Mouse (Mus musculus) MEL (cell line): ENCODE measurements around the gene Tarbp2. TPM values are rescaled to one million over a fixed set of nuclear protein-coding genes. Genes with fewer than 3 reads are reported as not detected.

Experiments used
- DNase-seq: peaks from one replicate; pipeline ENCODE4 v3.0.0; 2011; ENCODE audit warnings: low read depth, low spot score
- H3K27ac ChIP-seq: 2 replicates; pipeline ENCODE4 v1.5.1; 2012; ENCODE audit warnings: low read depth, mild to moderate bottlenecking, control low read depth, low read length, moderate library complexity; ENCODE audit not compliant: control insufficient read depth
- H3K27me3 ChIP-seq, 2 experiments: fragments of 150-350 bp in 1 of 2; sonication (generic) in 1 of 2; 2 replicates each; pipeline ENCODE4 v1.6.1; 2012; ENCODE audit warnings: low read length in 2 of 2, mild to moderate bottlenecking in 2 of 2, improper control_type of control experiment in 1 of 2, moderate library complexity in 1 of 2; ENCODE audit not compliant: insufficient read depth in 2 of 2, control insufficient read depth in 1 of 2
- H3K36me3 ChIP-seq, 2 experiments: 2 replicates each; pipeline ENCODE4 v1.6.1; 2012 to 2014; ENCODE audit warnings: low read length in 2 of 2, improper control_type of control experiment in 1 of 2, inconsistent platforms in 1 of 2, mild to moderate bottlenecking in 1 of 2; ENCODE audit not compliant: insufficient read depth in 2 of 2, control insufficient read depth in 1 of 2
- H3K4me1 ChIP-seq, 2 experiments: fragments of 150-350 bp in 1 of 2; sonication (generic) in 1 of 2; 2 replicates each; pipeline ENCODE4 v1.6.1; 2012; ENCODE audit warnings: low read length in 2 of 2, improper control_type of control experiment in 1 of 2, mild to moderate bottlenecking in 1 of 2; ENCODE audit not compliant: insufficient read depth in 2 of 2, control insufficient read depth in 1 of 2
- H3K4me3 ChIP-seq, 2 experiments: fragments of 150-350 bp in 1 of 2; sonication (generic) in 1 of 2; 2 replicates each; pipeline ENCODE4 v1.5.1; 2012; ENCODE audit warnings: low read depth in 2 of 2, low read length in 2 of 2, mild to moderate bottlenecking in 2 of 2, moderate library complexity in 2 of 2, control low read depth in 1 of 2, improper control_type of control experiment in 1 of 2; ENCODE audit not compliant: control insufficient read depth in 1 of 2, insufficient read depth in 1 of 2
- H3K79me2 ChIP-seq: 2 replicates; pipeline ENCODE4 v1.6.1; 2012; ENCODE audit warnings: mild to moderate bottlenecking, low read length, moderate library complexity; ENCODE audit not compliant: control insufficient read depth, poor library complexity, insufficient read depth
- H3K9ac ChIP-seq: 2 replicates; pipeline ENCODE4 v1.6.1; 2012; ENCODE audit warnings: low read depth, mild to moderate bottlenecking, control low read depth, low read length, moderate library complexity; ENCODE audit not compliant: control insufficient read depth, poor library complexity, severe bottlenecking
- H3K9me3 ChIP-seq: fragments of 150-350 bp; sonication (generic); replicated peaks from 2 replicates; pipeline ENCODE4 v1.6.1; 2012; ENCODE audit warnings: mild to moderate bottlenecking, low read length, improper control_type of control experiment, moderate library complexity; ENCODE audit not compliant: insufficient read depth
- ELF1 ChIP-seq: IDR thresholded peaks from 2 replicates; pipeline ENCODE4 v1.6.1; 2014; ENCODE audit warnings: low read depth, mild to moderate bottlenecking, inconsistent platforms, low read length, improper control_type of control experiment, moderate library complexity
- HCFC1 ChIP-seq: IDR thresholded peaks from 2 replicates; pipeline ENCODE4 v1.6.1; 2012; ENCODE audit warnings: low read depth, mild to moderate bottlenecking, inconsistent platforms, low read length, improper control_type of control experiment, moderate library complexity
- MEF2A ChIP-seq: IDR thresholded peaks from 2 replicates; pipeline ENCODE4 v1.6.1; 2014; ENCODE audit warnings: low read depth, mild to moderate bottlenecking, inconsistent platforms, low read length, improper control_type of control experiment; ENCODE audit not compliant: poor library complexity, insufficient replicate concordance, severe bottlenecking; ENCODE audit errors: extremely low read depth
- MYC ChIP-seq: IDR thresholded peaks from 2 replicates; pipeline ENCODE4 v1.6.1; 2011; ENCODE audit warnings: low read depth, mild to moderate bottlenecking, low read length, improper control_type of control experiment, moderate library complexity
- NELFE ChIP-seq: IDR thresholded peaks from 2 replicates; pipeline ENCODE4 v1.6.1; 2011; ENCODE audit warnings: low read depth, low read length, improper control_type of control experiment
- POLR2A ChIP-seq, 2 experiments: IDR thresholded peaks; 2 replicates each; pipeline ENCODE4 v1.6.1; 2011 to 2012; ENCODE audit warnings: low read length in 2 of 2, mild to moderate bottlenecking in 2 of 2, control low read depth in 1 of 2, improper control_type of control experiment in 1 of 2, low read depth in 1 of 2, moderate library complexity in 1 of 2; ENCODE audit not compliant: control insufficient read depth in 1 of 2, insufficient read depth in 1 of 2, poor library complexity in 1 of 2
- POLR2AphosphoS2 ChIP-seq: IDR thresholded peaks from 2 replicates; pipeline ENCODE4 v1.6.1; 2011; ENCODE audit warnings: low read length, improper control_type of control experiment
- POLR2AphosphoS5 ChIP-seq: IDR thresholded peaks from 2 replicates; pipeline ENCODE4 v1.6.1; 2012; ENCODE audit warnings: low read depth, borderline replicate concordance, mild to moderate bottlenecking, inconsistent platforms, low read length, moderate library complexity, mixed read lengths
- polyA plus RNA-seq, 2 experiments: library from polyadenylated mRNA; stranded (reverse) in 1 of 2; unstranded in 1 of 2; fragments of >175 nt in 1 of 2; fragments of >200 nt in 1 of 2; gene quantifications; 2 replicates each; pipeline versions ENCODE4 v1.2.1 to v1.2.4; 2012; ENCODE audit warnings: low replicate concordance in 2 of 2, low read depth in 1 of 2; ENCODE audit not compliant: insufficient read length in 2 of 2, insufficient read depth in 1 of 2, missing spikeins in 1 of 2
- total RNA-seq: library from RNA; depleted of rRNA; stranded (reverse); fragments of 300-350 nt; gene quantifications from 2 replicates; pipeline ENCODE4 v1.2.3, GENCODE M21; 2012

The Tarbp2 gene
- total and polyA plus RNA-seq, 3 experiments: 155 to 182 TPM; not detected in 1

- H3K79me2 ChIP-seq: peaks cover 2% of the 10 kb centered on the region; the same call in 1 of the 2 replicates
- no peaks in the 10 kb centered on the region for H3K9me3 ChIP-seq
- no peaks in the 10 kb centered on the region for H3K27me3 ChIP-seq
- H3K27ac ChIP-seq: no peak overlapping the region
- no peak for TF ChIP-seq NELFE
- 0 out of 2 replicates have a peak, but pooled peaks have one; percentile 13 for TF ChIP-seq POLR2AphosphoS2
- TF ChIP-seq MYC: 0 out of 2 replicates have a peak, but pooled peaks have one; percentile 17
- no peak for TF ChIP-seq HCFC1
- TF ChIP-seq, all 39 proteins: peak for 2
- peaks cover 44 to 53% of the 10 kb centered on the region in 2 experiments for H3K36me3 ChIP-seq
- H3K4me3 ChIP-seq: no peak overlapping the region
- H3K4me1 ChIP-seq: peaks cover 14 to 23% of the 10 kb centered on the region in 2 experiments; a peak in 3 of 4 replicates
- H3K9ac ChIP-seq: no peak overlapping the region
- no peak for DNase-seq
These were observed 17.5 kb upstream of the Tarbp2 start for GRCm38 (mm10) chr15:102500479-102500878.

DNA sequence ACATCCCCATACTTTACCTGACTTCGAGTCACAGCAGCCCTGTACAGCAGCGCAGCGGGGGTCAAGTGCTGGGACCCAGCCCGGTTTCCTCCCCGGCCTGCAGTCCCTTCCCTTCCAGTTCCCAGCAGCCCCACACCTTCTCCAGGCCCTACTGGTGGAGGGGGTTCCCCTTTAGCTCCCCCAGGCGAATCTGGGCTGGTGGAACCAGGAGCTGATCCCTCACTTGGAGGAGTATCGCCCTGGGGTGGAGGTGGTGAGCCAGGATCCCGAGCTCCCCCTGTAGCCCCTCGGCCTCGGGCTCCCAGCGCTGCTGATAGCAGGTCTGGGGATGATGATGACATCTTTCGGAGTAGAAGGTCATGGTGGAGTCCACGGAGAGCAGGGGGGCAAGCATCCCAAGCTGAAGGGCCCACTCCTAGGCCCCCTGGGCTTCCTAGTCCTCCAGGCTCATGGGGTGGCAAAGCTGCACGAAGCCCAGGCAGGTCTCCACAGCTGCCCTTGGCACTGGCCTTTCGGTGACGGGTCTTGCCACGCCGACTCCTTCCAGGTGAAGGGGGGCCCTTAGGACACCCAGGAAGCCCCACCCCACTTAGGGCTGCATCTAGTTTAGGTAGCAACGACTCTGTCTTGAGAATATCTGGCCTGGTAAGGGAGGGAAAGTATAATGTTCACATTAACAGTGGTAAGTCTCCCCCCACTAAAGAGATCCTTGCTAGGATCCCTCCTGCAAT is 16.7 kb upstream of the Tarbp2 start:
- H3K79me2 ChIP-seq: no peaks in the 10 kb centered on the region
- H3K4me1 ChIP-seq: peaks cover 20 to 29% of the 10 kb centered on the region in 2 experiments
- no peak overlapping the region for H3K9ac ChIP-seq
- TF ChIP-seq MEF2A (no peak), POLR2AphosphoS5 (peak; percentile 31; the same call in 1 of the 2 replicates)
- no peak for DNase-seq
- H3K27ac ChIP-seq: no peak overlapping the region
- H3K27me3 ChIP-seq: no peaks in the 10 kb centered on the region
- H3K36me3 ChIP-seq: peaks cover 47 to 49% of the 10 kb centered on the region in 2 experiments
- no peak overlapping the region for H3K4me3 ChIP-seq
- H3K9me3 ChIP-seq: no peaks in the 10 kb centered on the region

DNA sequence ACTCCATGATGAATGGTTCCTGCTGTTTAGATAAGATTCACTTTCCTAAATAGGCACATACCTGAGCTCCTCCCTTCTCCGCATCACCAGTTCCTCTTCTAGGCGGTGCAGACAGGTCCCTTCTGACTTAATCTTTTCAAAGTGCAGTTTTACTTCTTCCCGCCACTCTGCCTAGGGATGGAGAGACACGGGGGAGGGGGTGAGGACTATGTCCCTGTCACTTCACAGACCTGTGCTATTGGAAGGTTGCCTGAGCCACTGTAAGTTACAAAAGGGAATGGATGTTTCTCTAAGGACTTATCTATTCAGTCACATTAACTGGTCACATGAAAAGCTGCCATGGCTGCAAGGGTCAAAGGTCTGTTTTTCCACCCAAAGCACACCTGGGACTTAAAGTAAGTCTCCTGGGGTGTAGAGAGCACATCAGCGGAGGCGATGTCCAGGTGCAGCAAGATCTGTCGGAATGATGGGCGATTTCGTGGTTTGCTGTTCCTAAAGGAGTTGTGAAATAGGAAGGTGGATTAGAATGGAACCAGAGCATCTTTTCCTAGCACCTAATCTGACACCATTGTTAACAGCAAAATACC is 15.6 kb upstream of the Tarbp2 start:
- no peak overlapping the region for H3K9ac ChIP-seq
- DNase-seq: peak; percentile 55
- no peaks in the 10 kb centered on the region for H3K79me2 ChIP-seq
- peaks cover 38 to 40% of the 10 kb centered on the region in 2 experiments for H3K36me3 ChIP-seq
- H3K4me3 ChIP-seq: no peak overlapping the region
- TF ChIP-seq ELF1: no peak
- peak in 1 of 2 experiments; percentile 53; a peak in 2 of 4 replicates for TF ChIP-seq POLR2A (IDR thresholded peaks at IDR 0.05; ENCODE audit: control insufficient read depth in 1 of 2, insufficient read depth in 1 of 2, low read depth in 1 of 2, low read length in 2 of 2, poor library complexity in 1 of 2)
- no peaks in the 10 kb centered on the region for H3K9me3 ChIP-seq
- peaks cover 20 to 30% of the 10 kb centered on the region in 2 experiments for H3K4me1 ChIP-seq
- no peak overlapping the region for H3K27ac ChIP-seq
- H3K27me3 ChIP-seq: no peaks in the 10 kb centered on the region
